Mouse (Mus musculus): ENCODE results near the gene Gadd45a. TPM values are rescaled to one million over a fixed set of nuclear protein-coding genes. Genes with fewer than 3 reads are reported as not detected.

The Gadd45a gene
- total and polyA plus RNA-seq, 3 experiments, result 12.5 to 26.2 (median 19.5) TPM

- Histone ChIP-seq H3K27me3 (replicated peaks) (no peaks in the 10 kb centered on the region), H3K4me2 (ENCODE audit: insufficient read depth, low read depth, poor library complexity, severe bottlenecking) (no peak overlapping the region), H3K4me3 (replicated peaks in 1 of 3; ENCODE audit: low read depth in 2 of 3, low read length in 2 of 3, poor library complexity in 1 of 3) (no peak overlapping the region), H3K79me2 (replicated peaks; ENCODE audit: control insufficient read depth, extremely low read depth, insufficient read depth, poor library complexity, severe bottlenecking) (no peaks in the 10 kb centered on the region), H3K9me3 (replicated peaks; ENCODE audit: low read length) (no peaks in the 10 kb centered on the region), H3K27ac (ENCODE audit: insufficient read depth, low read depth) (no peak overlapping the region), H3K9ac (ENCODE audit: insufficient read depth, low read depth) (no peak overlapping the region), H3K36me3 (replicated peaks in 1 of 2; ENCODE audit: control insufficient read depth in 1 of 2, insufficient read depth in 1 of 2, low read length in 1 of 2) (peaks cover 0 to 12% of the 10 kb centered on the region in 2 experiments), H3K4me1 (ENCODE audit: control insufficient read depth in 1 of 2, insufficient read depth in 2 of 2) (peaks cover 26 to 45% of the 10 kb centered on the region in 2 experiments)
- dilution Hi-C loops (cut with MboI; ENCODE audit: extremely low pct_ligation_motif_present, extremely low pct_unique_long_range_greater_than_20kb, low sequenced_read_pairs) (no loop called here), in situ Hi-C loops (cut with MboI; ENCODE audit: low pct_ligation_motif_present, low pct_unique_long_range_greater_than_20kb, low sequenced_read_pairs) (no loop called here)
- no peak for TF ChIP-seq ZC3H11A (IDR thresholded peaks at IDR 0.05; ENCODE audit: low read depth, low read length)
- TF ChIP-seq ETS1 (conservative IDR thresholded peaks at IDR 0.05; ENCODE audit: low read depth, low read length), result no peak
- no peak for TF ChIP-seq MAX (IDR thresholded peaks at IDR 0.05; ENCODE audit: low read length)
- no peak for TF ChIP-seq RCOR1 (conservative IDR thresholded peaks at IDR 0.05; ENCODE audit: low read depth, low read length)
- TF ChIP-seq MYC (IDR thresholded peaks at IDR 0.05; ENCODE audit: low read depth, low read length), result no peak
- TF ChIP-seq USF1 (IDR thresholded peaks at IDR 0.05; ENCODE audit: low read depth, low read length), result no peak
- TF ChIP-seq E2F4 (IDR thresholded peaks at IDR 0.05; ENCODE audit: insufficient replicate concordance, low read depth, low read length), result no peak
- no peak for TF ChIP-seq ZKSCAN1 (IDR thresholded peaks at IDR 0.05; ENCODE audit: borderline replicate concordance, low read depth, low read length)
- TF ChIP-seq EP300 (IDR thresholded peaks at IDR 0.05; ENCODE audit: low read length), result no peak
- TF ChIP-seq TBP (conservative IDR thresholded peaks at IDR 0.05; ENCODE audit: low read depth, low read length), result no peak
- TF ChIP-seq NRF1 (IDR thresholded peaks at IDR 0.05; ENCODE audit: low read depth, low read length), result no peak
- TF ChIP-seq ELF1 (IDR thresholded peaks at IDR 0.05; ENCODE audit: low read depth, low read length), result no peak
- TF ChIP-seq MAZ (IDR thresholded peaks at IDR 0.05; ENCODE audit: low read depth, low read length), result no peak
- TF ChIP-seq MXI1 (IDR thresholded peaks at IDR 0.05; ENCODE audit: low read depth, low read length), result no peak
- TF ChIP-seq HCFC1 (IDR thresholded peaks at IDR 0.05; ENCODE audit: low read depth, low read length), result no peak
- TF ChIP-seq ZMIZ1 (IDR thresholded peaks at IDR 0.05; ENCODE audit: low read depth, low read length), result no peak
- TF ChIP-seq JUN (IDR thresholded peaks at IDR 0.05; ENCODE audit: insufficient read depth, low read depth, low read length), result no peak
- no peak for TF ChIP-seq SMC3 (IDR thresholded peaks at IDR 0.05; ENCODE audit: low read depth, low read length)
- no peak for TF ChIP-seq KAT2A (IDR thresholded peaks at IDR 0.05; ENCODE audit: insufficient replicate concordance, low read length)
- no peak for TF ChIP-seq SIN3A (IDR thresholded peaks at IDR 0.05; ENCODE audit: low read length)
- no peak for DNase-seq (ENCODE audit: extremely low read depth)
Measured at GRCm38 (mm10) chr6:67013293-67013948, 23.8 kb downstream of the Gadd45a start.

DNA sequence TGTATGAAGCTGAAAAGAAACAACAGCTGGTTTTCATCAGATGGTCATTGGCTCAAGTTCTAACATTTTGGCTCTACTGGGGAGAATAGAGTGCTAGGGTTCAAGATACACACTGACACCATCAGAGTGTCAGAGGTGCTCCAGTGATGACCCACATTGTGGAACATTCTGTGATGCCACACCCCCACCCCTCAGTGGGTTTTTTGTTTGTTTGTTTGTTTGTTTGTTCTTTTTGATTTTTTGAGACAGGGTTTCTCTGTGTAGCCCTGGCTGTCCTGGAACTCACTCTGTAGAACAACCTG, 26.1 kb downstream of the Gadd45a start:
- Histone ChIP-seq H3K27me3 (replicated peaks) (no peaks in the 10 kb centered on the region), H3K9ac (ENCODE audit: insufficient read depth, low read depth) (no peak overlapping the region), H3K4me1 (ENCODE audit: control insufficient read depth in 1 of 2, insufficient read depth in 2 of 2) (peaks cover 23 to 33% of the 10 kb centered on the region in 2 experiments), H3K79me2 (replicated peaks; ENCODE audit: control insufficient read depth, extremely low read depth, insufficient read depth, poor library complexity, severe bottlenecking) (no peaks in the 10 kb centered on the region), H3K4me2 (ENCODE audit: insufficient read depth, low read depth, poor library complexity, severe bottlenecking) (no peak overlapping the region), H3K27ac (ENCODE audit: insufficient read depth, low read depth) (no peak overlapping the region), H3K36me3 (replicated peaks in 1 of 2; ENCODE audit: control insufficient read depth in 1 of 2, insufficient read depth in 1 of 2, low read length in 1 of 2) (peaks cover 0 to 2% of the 10 kb centered on the region in 2 experiments), H3K9me3 (replicated peaks; ENCODE audit: low read length) (no peaks in the 10 kb centered on the region), H3K4me3 (replicated peaks in 1 of 3; ENCODE audit: low read depth in 2 of 3, low read length in 2 of 3, poor library complexity in 1 of 3) (no peak overlapping the region)
- no peak for DNase-seq (ENCODE audit: extremely low read depth)
- dilution Hi-C loops (cut with MboI; ENCODE audit: extremely low pct_ligation_motif_present, extremely low pct_unique_long_range_greater_than_20kb, low sequenced_read_pairs), result no loop called here
- in situ Hi-C loops (cut with MboI; ENCODE audit: low pct_ligation_motif_present, low pct_unique_long_range_greater_than_20kb, low sequenced_read_pairs), result no loop called here
- TF ChIP-seq ETS1 (conservative IDR thresholded peaks at IDR 0.05; ENCODE audit: low read depth, low read length), result no peak
- TF ChIP-seq NRF1 (IDR thresholded peaks at IDR 0.05; ENCODE audit: low read depth, low read length), result no peak
- TF ChIP-seq GABPA (IDR thresholded peaks at IDR 0.05; ENCODE audit: insufficient replicate concordance, low read depth, low read length), result no peak
- no peak for TF ChIP-seq ZKSCAN1 (IDR thresholded peaks at IDR 0.05; ENCODE audit: borderline replicate concordance, low read depth, low read length)
